Mouse (Mus musculus) myocyte (in vitro differentiated cells): Measurements from ENCODE around the gene Krt78. TPM values are rescaled to one million over a fixed set of nuclear protein-coding genes. Genes with fewer than 3 reads are reported as not detected.

Source experiments
- H3K27me3 ChIP-seq: one replicate; pipeline ENCODE4 v1.6.1; 2011; ENCODE audit not compliant: control insufficient read depth, insufficient read depth, insufficient read length
- H3K36me3 ChIP-seq: one replicate; pipeline ENCODE4 v1.6.1; 2011; ENCODE audit not compliant: control insufficient read depth, insufficient read depth
- H3K4me2 ChIP-seq: one replicate; pipeline ENCODE4 v1.6.1; 2011; ENCODE audit warnings: low read depth, control low read depth
- H3K4me3 ChIP-seq: one replicate; pipeline ENCODE4 v1.5.1; 2011; ENCODE audit warnings: mild to moderate bottlenecking, control low read depth, moderate library complexity
- H3K79me2 ChIP-seq: one replicate; pipeline ENCODE4 v1.6.1; 2011; ENCODE audit not compliant: control insufficient read depth, insufficient read depth
- H3ac ChIP-seq: one replicate; pipeline ENCODE4 v1.6.1; 2011; ENCODE audit not compliant: control insufficient read depth, insufficient read length
- CEBPB ChIP-seq: IDR thresholded peaks from 2 replicates; pipeline ENCODE4 v1.6.1; 2011; ENCODE audit warnings: mild to moderate bottlenecking, moderate library complexity; ENCODE audit not compliant: poor library complexity, insufficient read depth, severe bottlenecking
- E2F4 ChIP-seq: IDR thresholded peaks from one replicate; pipeline ENCODE4 v1.6.1; 2011; ENCODE audit warnings: mild to moderate bottlenecking, control low read depth, moderate library complexity; ENCODE audit not compliant: insufficient read depth
- MAX ChIP-seq: IDR thresholded peaks from one replicate; pipeline ENCODE4 v1.6.1; 2011; ENCODE audit warnings: low read depth, mild to moderate bottlenecking, control low read depth
- MYOD1 ChIP-seq, 3 experiments: IDR thresholded peaks; one replicate each; pipeline ENCODE4 v1.6.1; 2011; ENCODE audit warnings: control low read depth in 2 of 3, low read depth in 2 of 3, mild to moderate bottlenecking in 2 of 3, moderate library complexity in 1 of 3; ENCODE audit not compliant: insufficient read length in 2 of 3, control insufficient read depth in 1 of 3
- MYOG ChIP-seq, 3 experiments: IDR thresholded peaks; one replicate each; pipeline ENCODE4 v1.6.1; 2011; ENCODE audit warnings: control low read depth in 2 of 3, low read depth in 2 of 3, mild to moderate bottlenecking in 2 of 3; ENCODE audit not compliant: insufficient read length in 2 of 3, control insufficient read depth in 1 of 3, insufficient read depth in 1 of 3
- POLR2A ChIP-seq: IDR thresholded peaks from one replicate; pipeline ENCODE4 v1.6.1; 2011; ENCODE audit warnings: low read depth, mild to moderate bottlenecking, control low read depth, moderate library complexity; ENCODE audit not compliant: insufficient read length
- POLR2AphosphoS2 ChIP-seq: IDR thresholded peaks from one replicate; pipeline ENCODE4 v1.6.1; 2011; ENCODE audit warnings: low read depth, control low read depth; ENCODE audit not compliant: insufficient read length
- REST ChIP-seq: IDR thresholded peaks from one replicate; pipeline ENCODE4 v1.6.1; 2011; ENCODE audit warnings: mild to moderate bottlenecking, control low read depth, moderate library complexity; ENCODE audit not compliant: insufficient read depth, insufficient read length
- SRF ChIP-seq: IDR thresholded peaks from one replicate; pipeline ENCODE4 v1.6.1; 2011; ENCODE audit warnings: low read depth; ENCODE audit not compliant: control insufficient read depth, insufficient read length
- TCF12 ChIP-seq: IDR thresholded peaks from one replicate; pipeline ENCODE4 v1.6.1; 2011; ENCODE audit warnings: mild to moderate bottlenecking, control low read depth; ENCODE audit not compliant: poor library complexity, insufficient read depth, severe bottlenecking
- TCF3 ChIP-seq: IDR thresholded peaks from one replicate; pipeline ENCODE4 v1.6.1; 2011; ENCODE audit warnings: low read depth, control low read depth; ENCODE audit not compliant: insufficient read length
- USF1 ChIP-seq: IDR thresholded peaks from one replicate; pipeline ENCODE4 v1.6.1; 2011; ENCODE audit warnings: low read depth, mild to moderate bottlenecking, control low read depth, moderate library complexity
- polyA plus RNA-seq: library from polyadenylated mRNA; unstranded; fragments of >200 nt; fragmentation: generic; extraction: Trizol; gene quantifications from one replicate; pipeline ENCODE4 v1.2.1, GENCODE M21; 2012; ENCODE audit warnings: missing spikeins

The Krt78 gene
- polyA plus RNA-seq, 1 experiment, result not detected

DNA sequence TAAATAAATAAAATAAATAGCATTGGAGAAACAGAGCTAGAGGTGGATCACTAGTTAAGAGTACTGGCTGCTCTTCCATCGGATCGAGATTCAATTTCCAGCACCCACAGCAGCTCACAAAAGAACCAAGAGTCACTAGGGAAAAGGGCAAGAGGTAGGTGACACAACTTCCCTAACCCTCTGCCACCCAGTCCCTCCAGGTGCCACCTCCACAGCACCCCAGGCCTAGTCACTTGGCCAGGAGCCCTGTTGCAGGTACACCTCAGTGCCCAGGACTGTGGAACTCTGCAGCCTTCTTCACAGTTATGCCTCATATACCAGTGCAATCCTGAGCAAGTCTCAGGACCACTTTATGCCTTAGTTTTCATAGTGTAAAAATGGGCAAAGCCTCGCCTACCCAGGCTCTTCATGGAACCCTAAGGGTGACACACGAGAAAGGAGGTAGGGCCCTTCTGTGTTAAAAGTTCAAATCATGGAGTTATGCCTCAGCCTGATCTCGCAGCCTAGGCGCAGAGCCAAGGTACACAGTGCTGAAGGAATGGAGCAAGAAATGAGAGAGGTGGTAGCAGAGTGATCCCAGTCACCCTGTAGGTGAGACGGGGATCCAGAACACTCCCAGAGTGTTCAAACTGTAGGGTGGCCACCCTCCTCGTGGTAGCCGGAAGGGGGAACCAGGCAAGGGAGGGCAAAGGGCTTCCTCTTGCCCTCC is 15.3 kb downstream of the Krt78 start:
- peaks cover 41% of the 10 kb centered on the region for H3K27me3 ChIP-seq
- H3K36me3 ChIP-seq, result no peaks in the 10 kb centered on the region
- H3K4me3 ChIP-seq, result no peak overlapping the region
- no peaks in the 10 kb centered on the region for H3K79me2 ChIP-seq
- H3ac ChIP-seq, result no peak overlapping the region
- TF ChIP-seq POLR2A (no peak), TCF3 (no peak), REST (no peak)
- H3K4me2 ChIP-seq, result no peak overlapping the region

GRCm38 (mm10) chr15:101933024-101933423 is 21.1 kb downstream of the Krt78 start:
- Histone ChIP-seq H3ac (no peak overlapping the region), H3K36me3 (no peaks in the 10 kb centered on the region), H3K4me3 (no peak overlapping the region), H3K27me3 (peaks cover 73% of the 10 kb centered on the region), H3K4me2 (no peak overlapping the region), H3K79me2 (no peaks in the 10 kb centered on the region)
- TF ChIP-seq MYOG (IDR thresholded peaks at IDR 0.05; ENCODE audit: control insufficient read depth in 1 of 3, insufficient read depth in 1 of 3, insufficient read length in 2 of 3, low read depth in 2 of 3) (no peak), POLR2AphosphoS2 (no peak), REST (no peak), MYOD1 (IDR thresholded peaks at IDR 0.05; ENCODE audit: control insufficient read depth in 1 of 3, insufficient read length in 2 of 3, low read depth in 2 of 3) (no peak), TCF12 (no peak), CEBPB (no peak), POLR2A (no peak), MAX (no peak), USF1 (no peak), TCF3 (no peak), SRF (no peak)

DNA sequence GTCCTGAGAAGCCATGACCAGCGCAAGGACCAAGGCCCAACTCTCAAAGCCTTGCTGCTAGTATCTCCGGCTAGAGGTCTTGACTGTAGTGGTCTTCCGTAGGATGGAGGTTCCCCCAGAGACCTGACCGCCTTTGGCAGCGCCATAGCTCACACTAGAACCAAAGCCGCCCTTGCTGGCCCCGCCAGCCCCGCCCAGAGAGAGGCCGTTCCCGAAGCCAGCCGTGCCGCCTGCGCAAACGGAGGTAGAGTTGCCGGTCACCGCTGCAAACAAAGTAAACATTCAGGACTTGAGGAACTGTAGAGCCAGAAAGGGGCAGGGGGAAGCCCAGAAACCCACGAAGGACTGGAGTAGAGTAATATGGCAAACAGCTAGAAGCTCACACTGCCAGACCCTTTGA is 24.4 kb downstream of the Krt78 start:
- Histone ChIP-seq H3K79me2 (no peaks in the 10 kb centered on the region), H3K27me3 (peaks cover 65% of the 10 kb centered on the region), H3K4me2 (no peak overlapping the region), H3ac (no peak overlapping the region), H3K36me3 (no peaks in the 10 kb centered on the region), H3K4me3 (no peak overlapping the region)
- TF ChIP-seq CEBPB, result no peak
- no peak for TF ChIP-seq MYOD1 (IDR thresholded peaks at IDR 0.05; ENCODE audit: control insufficient read depth in 1 of 3, insufficient read length in 2 of 3, low read depth in 2 of 3)
- TF ChIP-seq TCF12, result no peak
- no peak for TF ChIP-seq SRF
- TF ChIP-seq E2F4, result no peak
- TF ChIP-seq USF1, result no peak
- TF ChIP-seq MYOG (IDR thresholded peaks at IDR 0.05; ENCODE audit: control insufficient read depth in 1 of 3, insufficient read depth in 1 of 3, insufficient read length in 2 of 3, low read depth in 2 of 3), result no peak
- no peak for TF ChIP-seq REST

- no peak for TF ChIP-seq TCF12
- TF ChIP-seq SRF, result no peak
- TF ChIP-seq CEBPB, result no peak
- TF ChIP-seq MYOG (IDR thresholded peaks at IDR 0.05; ENCODE audit: control insufficient read depth in 1 of 3, insufficient read depth in 1 of 3, insufficient read length in 2 of 3, low read depth in 2 of 3), result no peak
- no peak for TF ChIP-seq POLR2A
- H3K4me2 ChIP-seq, result no peak overlapping the region
- H3ac ChIP-seq, result no peak overlapping the region
- H3K79me2 ChIP-seq, result no peaks in the 10 kb centered on the region
- peaks cover 63% of the 10 kb centered on the region for H3K27me3 ChIP-seq
- H3K4me3 ChIP-seq, result no peak overlapping the region
- no peaks in the 10 kb centered on the region for H3K36me3 ChIP-seq
Observed at GRCm38 (mm10) chr15:101929087-101929486, 25.0 kb downstream of the Krt78 start.

GRCm38 (mm10) chr15:101927340-101928080 is 26.6 kb downstream of the Krt78 start:
- H3K4me3 ChIP-seq, result no peak overlapping the region
- no peak overlapping the region for H3ac ChIP-seq
- H3K4me2 ChIP-seq, result no peak overlapping the region
- TF ChIP-seq E2F4, result no peak
- no peak for TF ChIP-seq MAX
- TF ChIP-seq CEBPB, result no peak
- TF ChIP-seq USF1, result no peak
- TF ChIP-seq MYOD1 (IDR thresholded peaks at IDR 0.05; ENCODE audit: control insufficient read depth in 1 of 3, insufficient read length in 2 of 3, low read depth in 2 of 3), result no peak
- no peak for TF ChIP-seq SRF
- no peak for TF ChIP-seq POLR2A
- no peak for TF ChIP-seq REST
- TF ChIP-seq MYOG (IDR thresholded peaks at IDR 0.05; ENCODE audit: control insufficient read depth in 1 of 3, insufficient read depth in 1 of 3, insufficient read length in 2 of 3, low read depth in 2 of 3), result no peak
- no peak for TF ChIP-seq TCF3
- no peaks in the 10 kb centered on the region for H3K36me3 ChIP-seq
- no peaks in the 10 kb centered on the region for H3K79me2 ChIP-seq
- H3K27me3 ChIP-seq, result peaks cover 62% of the 10 kb centered on the region
